Mouse (Mus musculus) embryonic facial prominence, embryonic 10.5 days (tissue): ENCODE data around the gene Glud1. TPM values are rescaled to one million over a fixed set of nuclear protein-coding genes. Genes with fewer than 3 reads are reported as not detected.
A peak's percentile ranks its signal among the peaks of the same experiment; 100 is the strongest.

Experiments used
- DNase-seq: peaks from one replicate; pipeline ENCODE4 v3.0.0-alpha.2; 2017; ENCODE audit warnings: low spot score
- H3K27ac ChIP-seq: fragments of 300-500 bp; sonication (generic); replicated peaks from 2 replicates; pipeline ENCODE4 v1.5.1; 2016; ENCODE audit warnings: mild to moderate bottlenecking
- H3K27me3 ChIP-seq: fragments of 300-500 bp; sonication (generic); replicated peaks from 2 replicates; pipeline ENCODE4 v1.6.1; 2016; ENCODE audit warnings: low read depth, mild to moderate bottlenecking; ENCODE audit not compliant: poor library complexity, severe bottlenecking
- H3K36me3 ChIP-seq: fragments of 300-500 bp; sonication (generic); replicated peaks from 2 replicates; pipeline ENCODE4 v1.6.1; 2016; ENCODE audit warnings: mild to moderate bottlenecking, moderate library complexity
- H3K4me1 ChIP-seq: fragments of 300-500 bp; sonication (generic); 2 replicates; pipeline ENCODE4 v1.6.1; 2016
- H3K4me3 ChIP-seq: fragments of 300-500 bp; sonication (generic); 2 replicates; pipeline ENCODE4 v1.5.1; 2016; ENCODE audit warnings: mild to moderate bottlenecking, moderate library complexity
- H3K9me3 ChIP-seq: fragments of 300-500 bp; sonication (generic); 2 replicates; pipeline ENCODE4 v1.6.1; 2016; ENCODE audit warnings: mild to moderate bottlenecking
- WGBS: fragments of 180-500 bp; shearing (Covaris S2); methylation state at CpG from one replicate; pipeline ENCODE4 v1.1.7; 2016; 5-methylcytosine and 5-hydroxymethylcytosine counted together
- polyA plus RNA-seq: library from polyadenylated mRNA; unstranded; fragments of >200 nt; fragmentation: Nextera tagmentation; extraction: Ambion mirVana; gene quantifications from 2 replicates; pipeline ENCODE4 v1.2.1, GENCODE M21; 2016

The Glud1 gene
- polyA plus RNA-seq, 1 experiment from 2014 or later, result 70.0 TPM

DNA sequence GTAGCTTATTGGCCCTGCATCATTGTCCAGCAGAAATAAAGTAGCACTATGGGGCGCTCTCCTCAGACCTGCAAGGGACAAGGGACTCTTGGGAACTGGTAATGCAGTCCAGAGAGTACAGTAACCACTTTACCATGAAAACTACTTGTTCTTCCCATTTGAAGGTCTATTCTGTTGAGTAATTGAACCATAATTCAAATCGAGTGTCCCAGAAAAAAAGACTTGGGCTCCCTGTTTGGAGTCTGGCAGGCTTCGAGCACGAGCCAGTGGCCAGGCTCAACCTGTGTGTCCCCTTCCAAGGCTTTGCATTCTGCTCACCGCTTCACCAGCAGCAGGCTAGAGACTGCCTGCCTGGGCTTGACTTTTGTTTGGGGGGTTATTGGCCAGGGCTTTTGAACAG is 33.8 kb downstream of the Glud1 start:
- H3K36me3 ChIP-seq, result peaks cover 51% of the 10 kb centered on the region
- H3K27ac ChIP-seq, result no peak overlapping the region

DNA sequence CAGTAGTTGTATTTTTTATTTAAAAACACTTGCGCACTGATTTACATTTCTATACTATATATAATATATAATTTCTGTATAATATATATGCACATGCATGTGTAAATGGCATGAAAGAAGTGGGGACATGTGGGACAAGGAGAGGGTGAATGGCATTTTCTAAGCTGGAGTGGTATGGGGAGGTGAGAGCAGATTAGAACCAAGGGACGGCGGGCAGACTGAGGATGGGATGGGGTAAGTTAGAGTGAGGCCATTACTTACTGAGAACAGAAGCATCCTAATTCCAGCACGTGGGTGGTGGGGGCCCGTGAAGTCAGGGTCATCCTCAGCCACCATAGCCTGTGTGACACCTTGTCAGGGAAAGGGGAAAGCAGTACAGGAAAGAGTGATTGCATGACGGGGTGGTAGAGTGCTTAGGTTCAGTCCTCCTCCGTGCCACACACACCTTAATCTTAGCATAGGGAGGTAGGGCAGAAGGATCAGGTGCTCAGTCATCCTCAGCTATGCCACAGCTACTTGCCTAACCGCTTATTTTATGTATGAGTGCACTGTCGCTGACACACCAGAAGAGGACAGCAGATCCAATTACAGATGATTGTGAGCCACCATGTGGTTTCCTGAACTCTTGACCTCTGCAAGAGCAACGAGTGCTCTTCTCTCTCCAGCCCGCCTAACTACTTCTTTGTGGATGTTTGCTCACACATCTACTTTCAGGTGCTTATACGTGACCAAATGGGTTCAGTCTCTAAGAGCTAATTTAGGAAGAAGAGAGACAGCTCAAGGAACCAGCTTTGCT is 35.4 kb downstream of the Glud1 start:
- 54% methylated on average over 12 of the region's 12 CpGs for WGBS
- Histone ChIP-seq H3K36me3 (peaks cover 37% of the 10 kb centered on the region), H3K27me3 (no peaks in the 10 kb centered on the region), H3K4me1 (peaks cover 7% of the 10 kb centered on the region), H3K27ac (no peak overlapping the region), H3K4me3 (no peak overlapping the region), H3K9me3 (no peaks in the 10 kb centered on the region)
- no peak for DNase-seq

More for the DNA sequence above, 33.8 kb downstream of the Glud1 start:
- Histone ChIP-seq H3K27me3 (no peaks in the 10 kb centered on the region), H3K9me3 (no peaks in the 10 kb centered on the region), H3K4me1 (peaks cover 7% of the 10 kb centered on the region), H3K4me3 (no peak overlapping the region)
- WGBS, result 90% methylated on average over 5 of the region's 5 CpGs
- DNase-seq, result no peak

DNA sequence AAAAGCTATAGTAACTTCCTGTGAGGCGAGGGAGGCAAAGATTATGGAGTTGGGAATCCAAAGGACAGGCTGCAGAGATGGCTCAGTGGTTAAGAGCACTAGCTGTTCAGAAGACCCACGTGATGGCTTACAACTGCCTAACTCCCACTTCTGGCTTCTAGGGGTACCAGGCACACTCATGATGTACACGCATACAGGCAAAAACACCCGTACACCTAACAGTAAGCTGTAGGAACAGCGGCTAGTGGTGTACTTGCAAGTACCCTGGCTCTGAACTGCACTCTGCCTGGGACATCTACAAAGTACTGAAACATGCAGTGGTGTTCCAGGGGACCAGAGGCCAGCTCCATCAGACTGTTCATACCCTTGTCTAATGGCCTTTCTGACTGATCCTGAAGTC is 36.6 kb downstream of the Glud1 start:
- Histone ChIP-seq H3K4me1 (peaks cover 11% of the 10 kb centered on the region), H3K9me3 (no peaks in the 10 kb centered on the region), H3K36me3 (peaks cover 26% of the 10 kb centered on the region), H3K27me3 (no peaks in the 10 kb centered on the region), H3K4me3 (no peak overlapping the region), H3K27ac (no peak overlapping the region)
- no peak for DNase-seq
- WGBS, result 96% methylated on average over 5 of the region's 5 CpGs

DNA sequence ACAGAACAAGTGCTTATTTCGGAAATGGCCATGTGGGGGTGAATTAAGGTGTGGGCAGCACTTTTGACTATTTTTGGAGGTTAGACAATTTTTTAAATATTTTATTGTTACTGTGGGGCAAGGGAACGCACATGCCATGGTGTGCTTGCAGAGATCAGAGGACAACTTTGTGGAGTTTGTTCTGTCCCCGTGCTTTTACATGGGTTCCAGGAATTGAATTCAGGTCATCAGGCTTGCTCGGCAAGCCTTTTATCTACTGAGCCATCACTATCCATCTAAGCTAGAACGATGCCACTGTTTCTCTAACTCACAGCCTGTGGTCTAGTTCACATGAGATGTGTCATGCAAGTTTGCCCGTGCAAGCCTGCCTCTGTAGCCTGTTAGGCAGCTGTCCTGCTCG is 37.8 kb downstream of the Glud1 start:
- Histone ChIP-seq H3K9me3 (no peaks in the 10 kb centered on the region), H3K27me3 (no peaks in the 10 kb centered on the region), H3K4me3 (no peak overlapping the region), H3K36me3 (peaks cover 14% of the 10 kb centered on the region), H3K27ac (no peak overlapping the region), H3K4me1 (peaks cover 11% of the 10 kb centered on the region)
- no peak for DNase-seq
- WGBS, result 87% methylated on average over 7 of the region's 7 CpGs

DNA sequence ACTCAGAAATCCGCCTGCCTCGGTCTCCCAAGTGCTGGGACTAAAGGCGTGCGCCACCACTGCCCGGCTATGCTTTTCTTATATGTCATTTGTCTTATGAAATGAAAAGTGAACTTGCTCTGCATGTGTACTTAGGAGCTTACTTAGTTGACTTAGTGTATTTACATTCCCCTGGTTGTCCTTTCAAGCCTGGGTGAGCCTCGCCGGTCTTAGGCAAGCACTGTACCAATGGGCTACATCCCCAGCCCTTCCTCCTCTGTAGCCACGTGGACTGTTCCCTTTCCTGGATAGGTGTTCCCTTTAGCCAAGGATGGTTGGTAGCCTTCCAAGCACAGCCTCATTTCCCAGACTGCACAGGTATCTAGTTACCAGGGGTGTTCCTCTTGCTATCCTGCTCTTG is 38.5 kb downstream of the Glud1 start:
- DNase-seq, result no peak

DNA sequence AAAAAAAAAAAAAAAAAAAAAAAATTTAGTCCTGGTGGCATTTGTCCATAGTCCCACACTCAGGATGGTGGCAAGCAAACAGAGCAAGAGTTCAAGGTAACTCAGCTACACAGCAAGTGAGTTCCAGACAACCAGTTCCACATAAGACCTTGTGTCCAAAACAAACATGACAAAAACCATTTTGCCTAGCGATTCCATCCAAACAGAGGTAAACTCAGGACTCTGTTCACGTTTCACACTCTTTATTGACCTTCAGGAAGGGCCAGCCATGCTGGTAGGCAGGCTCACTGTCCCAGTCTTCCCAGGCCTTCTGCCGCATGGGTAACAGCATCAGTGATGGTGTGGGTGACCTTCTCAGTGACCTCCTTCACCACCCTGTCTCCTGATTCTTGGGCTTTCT is 41.1 kb downstream of the Glud1 start:
- no peaks in the 10 kb centered on the region for H3K27me3 ChIP-seq
- 72% methylated on average over 3 of the region's 3 CpGs for WGBS
- no peak overlapping the region for H3K4me3 ChIP-seq
- H3K9me3 ChIP-seq, result no peaks in the 10 kb centered on the region
- DNase-seq, result no peak
- no peaks in the 10 kb centered on the region for H3K36me3 ChIP-seq
- peaks cover 14% of the 10 kb centered on the region for H3K4me1 ChIP-seq
- no peak overlapping the region for H3K27ac ChIP-seq

More for the DNA sequence above, 38.5 kb downstream of the Glud1 start:
- Histone ChIP-seq H3K4me3 (no peak overlapping the region), H3K36me3 (peaks cover 8% of the 10 kb centered on the region), H3K27me3 (no peaks in the 10 kb centered on the region), H3K27ac (no peak overlapping the region), H3K4me1 (peaks cover 11% of the 10 kb centered on the region), H3K9me3 (no peaks in the 10 kb centered on the region)
- 86% methylated on average over 8 of the region's 8 CpGs for WGBS

DNA sequence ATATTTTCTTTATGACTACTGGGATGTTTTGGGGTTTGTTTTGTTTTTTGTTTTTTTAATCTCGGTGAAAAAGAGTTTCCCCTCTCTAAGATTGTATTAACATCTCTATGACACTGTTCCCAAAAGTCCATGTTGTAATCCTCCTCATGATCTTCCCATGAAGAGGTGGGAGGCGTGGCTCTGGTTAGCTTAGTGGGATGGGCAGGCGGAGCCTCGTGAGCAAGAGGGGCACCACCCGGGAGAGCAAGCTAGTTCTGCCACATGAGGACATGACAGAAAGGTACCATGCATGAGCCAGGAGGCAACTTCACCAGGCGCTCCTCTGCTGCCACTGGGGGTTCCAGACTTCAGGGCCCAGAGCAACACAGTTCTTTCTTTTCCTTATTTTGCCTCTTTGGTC is 42.0 kb downstream of the Glud1 start:
- H3K9me3 ChIP-seq, result no peaks in the 10 kb centered on the region
- DNase-seq, result no peak
- H3K4me1 ChIP-seq, result peaks cover 14% of the 10 kb centered on the region
- H3K27ac ChIP-seq, result no peak overlapping the region
- no peaks in the 10 kb centered on the region for H3K36me3 ChIP-seq
- WGBS, result 74% methylated on average over 6 of the region's 6 CpGs
- no peak overlapping the region for H3K4me3 ChIP-seq
- no peaks in the 10 kb centered on the region for H3K27me3 ChIP-seq

DNA sequence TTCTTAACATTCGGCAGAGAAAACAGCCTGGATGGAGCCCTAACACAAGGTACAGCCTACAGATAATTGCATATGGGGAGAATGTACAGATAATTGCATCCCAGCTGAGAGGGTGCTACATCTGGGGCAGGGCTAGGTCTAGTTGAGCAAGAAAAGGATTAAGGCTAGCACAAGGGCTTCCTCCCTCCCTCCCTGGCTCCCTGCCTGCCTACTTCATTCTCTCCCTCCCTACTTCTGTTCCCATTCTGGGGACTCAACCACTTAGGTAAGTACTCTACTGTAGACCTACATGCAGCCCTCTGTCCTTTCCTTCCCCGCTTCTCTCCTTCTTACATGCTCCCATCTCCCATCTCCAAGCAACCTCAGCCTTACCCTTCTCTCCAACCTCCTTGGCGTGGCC is 42.8 kb downstream of the Glud1 start:
- H3K4me3 ChIP-seq, result no peak overlapping the region
- H3K4me1 ChIP-seq, result peaks cover 14% of the 10 kb centered on the region
- H3K27ac ChIP-seq, result no peak overlapping the region
- 91% methylated on average over 3 of the region's 3 CpGs for WGBS
- DNase-seq, result no peak
- no peaks in the 10 kb centered on the region for H3K27me3 ChIP-seq
- no peaks in the 10 kb centered on the region for H3K9me3 ChIP-seq
- H3K36me3 ChIP-seq, result no peaks in the 10 kb centered on the region

DNA sequence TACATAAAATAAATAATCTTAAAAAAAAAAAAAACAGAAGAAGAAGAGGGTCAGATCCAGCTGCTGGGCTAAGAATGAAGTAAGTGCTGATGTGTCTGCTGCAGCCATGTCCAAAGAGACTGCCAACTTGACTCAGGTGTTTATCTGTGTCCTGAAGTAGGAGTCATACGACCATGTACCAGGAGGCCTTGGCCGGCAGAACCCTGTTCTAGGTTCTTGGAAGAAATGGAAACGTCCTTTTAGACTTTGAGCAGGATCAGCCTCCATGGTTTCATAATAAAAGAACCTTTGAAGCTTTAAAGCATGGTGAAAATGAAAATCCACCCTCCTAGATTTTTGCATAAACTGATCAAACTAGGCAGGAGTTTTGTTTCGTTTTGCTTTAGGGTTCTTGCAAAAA is 43.9 kb downstream of the Glud1 start:
- Histone ChIP-seq H3K27ac (no peak overlapping the region), H3K4me3 (no peak overlapping the region), H3K27me3 (no peaks in the 10 kb centered on the region), H3K36me3 (no peaks in the 10 kb centered on the region), H3K9me3 (no peaks in the 10 kb centered on the region), H3K4me1 (peaks cover 14% of the 10 kb centered on the region)
- DNase-seq, result no peak
- WGBS, result 89% methylated on average over 4 of the region's 4 CpGs

DNA sequence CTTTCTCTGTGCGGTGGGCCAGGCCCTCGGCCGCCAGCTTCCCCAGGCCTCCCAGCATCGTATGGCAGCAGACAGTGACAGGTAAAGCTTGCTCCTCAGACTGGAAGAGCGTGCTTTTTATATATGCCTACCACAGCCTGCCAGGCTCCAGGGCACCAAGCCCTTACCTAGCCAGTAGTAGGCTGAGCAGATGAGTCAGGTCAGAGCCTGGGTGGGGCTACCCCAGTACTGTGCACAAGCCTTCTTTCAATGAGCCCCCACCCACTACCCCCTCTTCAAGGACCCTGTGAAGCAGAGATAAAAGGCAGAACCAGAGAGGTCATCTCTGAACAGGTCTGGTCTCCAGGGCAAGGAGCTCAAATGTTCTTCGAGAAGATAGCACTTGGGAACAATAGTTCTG is 44.8 kb downstream of the Glud1 start, which contains the start of gene Fam25c:
Gene Fam25c (minus strand): TSS at position 133 of the 400 bp plus-strand sequence.
- 76% methylated on average over 6 of the region's 6 CpGs for WGBS
- H3K36me3 ChIP-seq, result no peaks in the 10 kb centered on the region
- no peaks in the 10 kb centered on the region for H3K9me3 ChIP-seq
- DNase-seq, result no peak
- peak within 1 kb of the TSS; percentile 19; the same call in 1 of the 2 replicates for H3K27ac ChIP-seq
- peaks cover 14% of the 10 kb centered on the region for H3K4me1 ChIP-seq
- H3K27me3 ChIP-seq, result no peaks in the 10 kb centered on the region; the same call in 1 of the 2 replicates
- H3K4me3 ChIP-seq, result no peak within 1 kb of the TSS

DNA sequence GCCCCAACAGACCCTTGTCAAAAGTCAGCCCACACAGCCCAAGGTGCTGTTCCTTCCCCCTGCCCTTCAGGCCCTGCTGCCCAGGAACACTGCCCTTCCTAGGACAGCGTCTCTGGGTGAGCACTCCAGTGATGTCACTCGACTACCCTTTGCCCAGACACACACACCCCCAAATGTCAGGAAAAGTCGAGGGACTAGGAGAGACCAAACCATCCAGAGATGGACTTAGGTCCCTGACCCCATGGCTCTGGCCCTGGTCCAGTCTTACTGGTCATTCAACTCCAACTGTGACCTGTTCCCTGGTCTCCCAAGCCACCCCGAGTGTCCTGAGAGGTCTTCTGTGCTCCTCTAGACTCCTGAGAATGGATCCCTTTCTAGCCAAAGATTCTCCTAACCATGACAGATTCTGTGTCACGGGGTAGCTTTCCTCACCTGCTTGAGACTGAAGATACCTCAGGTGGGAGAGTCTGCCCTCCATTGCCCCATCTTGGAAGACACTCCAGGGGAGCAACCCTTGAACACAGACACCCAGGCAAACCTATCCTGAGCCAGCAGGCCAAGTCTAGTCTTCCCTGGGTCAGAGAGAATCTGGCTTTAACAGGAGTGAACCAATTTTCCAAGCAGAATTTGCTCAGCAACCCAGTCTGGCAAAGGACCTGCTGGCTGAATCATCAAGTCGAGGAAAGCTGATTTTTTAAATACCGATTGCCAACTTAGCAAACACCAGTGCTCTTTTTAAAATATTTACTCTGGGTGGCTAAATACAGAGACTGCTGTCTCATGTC is 47.3 kb downstream of the Glud1 start:
- Histone ChIP-seq H3K4me3 (no peak overlapping the region), H3K27ac (no peak overlapping the region), H3K27me3 (peaks cover 17% of the 10 kb centered on the region), H3K9me3 (no peaks in the 10 kb centered on the region), H3K4me1 (peaks cover 11% of the 10 kb centered on the region), H3K36me3 (no peaks in the 10 kb centered on the region)
- WGBS, result 80% methylated on average over 7 of the region's 7 CpGs
- DNase-seq, result no peak

DNA sequence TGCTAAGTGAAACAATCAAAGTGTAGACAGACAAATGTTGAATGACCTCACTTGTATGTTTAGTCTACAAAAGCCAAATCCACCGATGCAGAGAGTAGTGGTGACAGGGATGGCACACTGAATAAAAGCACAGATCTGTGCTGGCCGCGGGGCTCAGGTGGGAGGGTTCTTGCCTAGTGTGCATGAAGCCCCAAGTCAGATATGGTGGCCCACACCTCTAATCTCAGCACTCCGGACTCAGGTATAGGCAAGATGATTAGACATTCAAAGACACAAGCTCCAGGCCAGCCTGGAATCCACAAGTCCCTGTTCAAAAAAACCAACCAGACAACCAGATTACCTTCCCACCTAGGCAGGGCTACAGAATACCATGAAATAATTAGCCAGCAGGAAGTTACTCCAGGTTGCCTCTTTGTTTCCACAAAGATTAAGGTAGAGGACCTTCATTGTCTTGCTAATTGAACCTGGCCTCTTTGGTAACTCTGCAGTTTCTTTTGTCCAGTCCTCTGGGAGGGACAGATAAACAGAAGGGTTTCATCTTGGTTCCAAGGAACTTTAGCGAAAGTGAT is 49.2 kb downstream of the Glud1 start:
- WGBS, result 34% methylated on average over 5 of the region's 5 CpGs

More for the DNA sequence above, 49.2 kb downstream of the Glud1 start:
- DNase-seq, result no peak
- Histone ChIP-seq H3K4me1 (peaks cover 23% of the 10 kb centered on the region), H3K4me3 (no peak overlapping the region), H3K27ac (no peak overlapping the region), H3K9me3 (no peaks in the 10 kb centered on the region), H3K36me3 (no peaks in the 10 kb centered on the region), H3K27me3 (peaks cover 35% of the 10 kb centered on the region)
